In the genomic region with DNA sequence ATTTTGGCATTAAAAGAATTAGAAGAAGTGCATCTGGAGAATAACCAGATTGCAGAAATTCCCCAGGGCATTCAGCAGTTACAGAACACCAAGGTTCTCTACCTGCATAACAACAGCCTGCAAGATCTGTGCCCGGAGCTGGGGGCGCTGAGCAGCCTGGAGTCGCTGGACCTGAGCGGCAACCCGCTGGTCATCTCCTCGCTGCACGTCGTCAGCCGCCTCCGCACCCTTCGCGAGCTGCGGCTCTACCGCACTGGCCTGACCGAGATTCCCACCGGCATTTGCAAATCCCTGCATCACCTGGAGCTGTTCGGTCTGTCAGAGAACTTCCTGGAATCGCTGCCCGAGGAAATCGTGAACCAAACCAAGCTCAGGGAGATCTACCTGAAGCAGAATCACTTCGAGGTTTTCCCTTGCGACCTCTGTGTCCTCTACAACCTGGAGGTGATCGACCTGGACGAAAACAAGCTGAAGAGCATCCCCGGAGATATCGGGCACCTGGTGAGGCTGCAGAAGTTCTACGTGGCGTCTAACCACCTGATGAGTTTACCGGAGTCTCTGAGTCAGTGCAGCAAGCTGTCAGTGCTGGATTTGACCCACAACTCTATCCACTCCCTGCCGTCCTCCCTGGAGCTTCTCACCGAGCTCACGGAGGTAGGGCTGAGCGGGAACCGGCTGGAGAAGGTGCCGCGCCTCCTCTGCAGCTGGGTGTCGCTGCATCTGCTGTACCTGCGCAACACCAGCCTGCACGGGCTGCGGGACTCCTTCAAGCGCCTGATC, we compare ENCODE assay signal across 8 mouse cellular contexts. TPM values are rescaled to one million over a fixed set of nuclear protein-coding genes. Genes with fewer than 3 reads are reported as not detected.
A peak's percentile ranks its signal among the peaks of the same experiment; 100 is the strongest.
DNase-seq lines count a peak whose midpoint lies in the region; ATAC-seq and TF ChIP-seq lines count a peak whose summit lies in the region.

No protein-coding gene starts in this region.

- intact Hi-C loops in heart, postnatal 36 days (cut with DNase I), result no loop called here

- H3K9ac ChIP-seq in heart, embryonic 14.5 days (ENCODE audit: low read length), result peak overlapping the region; percentile 54

- no peak for ATAC-seq in heart, embryonic 14.5 days (ENCODE audit: insufficient number of reproducible peaks, insufficient read depth, low FRiP score, low read depth)
- 0 out of 2 replicates have a peak, but pooled peaks have one; percentile 25 for ATAC-seq in erythroblast, adult 5-6 weeks (replicated peaks; ENCODE audit: low FRiP score, poor library complexity, severe bottlenecking)

- peak overlapping the region; percentile 47 to 50 for H3K4me3 ChIP-seq in heart, embryonic 14.5 days (ENCODE audit: control insufficient read depth in 1 of 2, insufficient read depth in 1 of 2, low read depth in 1 of 2, low read length in 2 of 2)
- H3K4me3 ChIP-seq in lung, adult 2 months (replicated peaks; ENCODE audit: extremely low read depth, low read depth, low read length), result peak overlapping the region; percentile 11
- peak overlapping the region; percentile 12 for H3K4me3 ChIP-seq in olfactory bulb, adult 2 months (ENCODE audit: insufficient read depth, low read depth, low read length)

- peaks cover 6 to 8% of the 10 kb centered on the region in 2 experiments for H3K4me1 ChIP-seq in heart, embryonic 14.5 days (ENCODE audit: control insufficient read depth in 2 of 2, insufficient read depth in 2 of 2, low read length in 2 of 2)
- H3K4me1 ChIP-seq in lung, adult 2 months (ENCODE audit: control insufficient read depth, insufficient read depth, low read length), result peaks cover 10% of the 10 kb centered on the region
- H3K4me1 ChIP-seq in olfactory bulb, adult 2 months (ENCODE audit: control insufficient read depth, insufficient read depth, low read length), result peaks cover 14% of the 10 kb centered on the region

- no peaks in the 10 kb centered on the region for H3K9me3 ChIP-seq in heart, embryonic 14.5 days (ENCODE audit: control insufficient read depth, low read length)

- H3K4me2 ChIP-seq in heart, embryonic 14.5 days (ENCODE audit: low read length), result peak overlapping the region; percentile 97

- WGBS in heart, embryonic 14.5 days, result under 1% methylated on average over 41 of the region's 41 CpGs
- WGBS in lung, adult 2 months, result 2% methylated on average over 41 of the region's 41 CpGs
- WGBS in olfactory bulb, adult 2 months, result 1% methylated on average over 41 of the region's 41 CpGs

- no peaks in the 10 kb centered on the region for H3K36me3 ChIP-seq in heart, embryonic 14.5 days (ENCODE audit: control insufficient read depth, insufficient read depth, low read length)

- no peak for TF ChIP-seq POLR2A in lung, adult 2 months (IDR thresholded peaks at IDR 0.05; ENCODE audit: borderline replicate concordance, extremely low read depth, low read depth, low read length)
- no peak for TF ChIP-seq POLR2A in olfactory bulb, adult 2 months (IDR thresholded peaks at IDR 0.05; ENCODE audit: insufficient read depth, low read depth, low read length)

- peaks cover 28% of the 10 kb centered on the region for H3K27me3 ChIP-seq in heart, embryonic 14.5 days (ENCODE audit: control insufficient read depth, insufficient read depth, low read length)

- H3K27ac ChIP-seq in heart, embryonic 14.5 days (replicated peaks in 1 of 2; ENCODE audit: control insufficient read depth in 1 of 2, insufficient read depth in 1 of 2, low read depth in 2 of 2, low read length in 2 of 2), result no peak overlapping the region
- no peak overlapping the region for H3K27ac ChIP-seq in olfactory bulb, adult 2 months (ENCODE audit: insufficient read depth, low read depth, low read length)

- no peak for TF ChIP-seq CTCF in lung, adult 2 months (IDR thresholded peaks at IDR 0.05; ENCODE audit: insufficient read depth, low read length)
- TF ChIP-seq CTCF in olfactory bulb, adult 2 months (IDR thresholded peaks at IDR 0.05; ENCODE audit: insufficient read depth, low read depth, low read length), result no peak

- DNase-seq in heart, postnatal 36 days, result no peak
- DNase-seq in T-cell, adult 2 months (ENCODE audit: low spot score), result peak; percentile 18
- DNase-seq in kidney, adult 11 months, result peak; percentile 49
- peak; percentile 10 for DNase-seq in lung, adult 2 months
- no peak for DNase-seq in frontal cortex, postnatal 10 days (ENCODE audit: low spot score in 2 of 2)

RNA-seq across cellular contexts. Expression of a gene that starts 2.6 kb away (rescaled TPM):
- polyA plus RNA-seq in heart, embryonic 14.5 days (2014; fragmentation: Nextera tagmentation; extraction: Ambion mirVana), result 0.27 and 0.68 TPM in 2 replicates
- total RNA-seq in heart, postnatal 36 days (2021), result not detected
- not detected in 2 replicates for total RNA-seq in erythroblast, adult 5-6 weeks (2015; ENCODE audit: low replicate concordance)
- total RNA-seq in erythroblast, adult 5-6 weeks (2017; ENCODE audit: low replicate concordance), result not detected in 2 replicates
- 0.34 and 0.79 TPM in 2 replicates for polyA plus RNA-seq in lung, adult 2 months (2012; rRNA removed)
- polyA plus RNA-seq in olfactory bulb, adult 2 months (2012; ENCODE audit: insufficient read depth, insufficient read length, low replicate concordance, missing spikeins), result not detected in 2 replicates

RNA-seq across cellular contexts. Expression of a gene that starts 5.9 kb away (rescaled TPM):
- 0.11 TPM in 1 of 2 replicates, not detected in the other for polyA plus RNA-seq in heart, embryonic 14.5 days (2014; fragmentation: Nextera tagmentation; extraction: Ambion mirVana)
- total RNA-seq in heart, postnatal 36 days (2021), result not detected
- total RNA-seq in erythroblast, adult 5-6 weeks (2015; ENCODE audit: low replicate concordance), result not detected in 2 replicates
- total RNA-seq in erythroblast, adult 5-6 weeks (2017; ENCODE audit: low replicate concordance), result not detected in 2 replicates
- polyA plus RNA-seq in lung, adult 2 months (2012; rRNA removed), result not detected in 2 replicates
- polyA plus RNA-seq in olfactory bulb, adult 2 months (2012; ENCODE audit: insufficient read depth, insufficient read length, low replicate concordance, missing spikeins), result not detected in 2 replicates

RNA-seq across cellular contexts. Expression of a gene that starts 48.4 kb away (rescaled TPM):
- polyA plus RNA-seq in heart, embryonic 14.5 days (2014; fragmentation: Nextera tagmentation; extraction: Ambion mirVana), result 23.4 and 25.9 TPM in 2 replicates
- 10 to 100 TPM; 13.7 to 16.7 TPM for total RNA-seq in heart, postnatal 36 days (2021)
- total RNA-seq in erythroblast, adult 5-6 weeks (2015; ENCODE audit: low replicate concordance), result 15.7 and 22.3 TPM in 2 replicates
- total RNA-seq in erythroblast, adult 5-6 weeks (2017; ENCODE audit: low replicate concordance), result 37.1 and 41.4 TPM in 2 replicates
- polyA plus RNA-seq in lung, adult 2 months (2012; rRNA removed), result 5.5 and 8.6 TPM in 2 replicates
- 87.6 TPM in 1 of 2 replicates, not detected in the other for polyA plus RNA-seq in olfactory bulb, adult 2 months (2012; ENCODE audit: insufficient read depth, insufficient read length, low replicate concordance, missing spikeins)

RNA-seq across cellular contexts. Expression of a gene that starts 49.4 kb away (rescaled TPM):
- polyA plus RNA-seq in heart, embryonic 14.5 days (2014; fragmentation: Nextera tagmentation; extraction: Ambion mirVana), result not detected in 2 replicates
- under 1 TPM; 0.24 to 0.31 TPM for total RNA-seq in heart, postnatal 36 days (2021)
- total RNA-seq in erythroblast, adult 5-6 weeks (2015; ENCODE audit: low replicate concordance), result not detected in 2 replicates
- 0.84 TPM in 1 of 2 replicates, not detected in the other for total RNA-seq in erythroblast, adult 5-6 weeks (2017; ENCODE audit: low replicate concordance)
- 0.35 and 0.78 TPM in 2 replicates for polyA plus RNA-seq in lung, adult 2 months (2012; rRNA removed)
- polyA plus RNA-seq in olfactory bulb, adult 2 months (2012; ENCODE audit: insufficient read depth, insufficient read length, low replicate concordance, missing spikeins), result not detected in 2 replicates

RNA-seq across cellular contexts. Expression of a gene that starts 50.5 kb away (rescaled TPM):
- not detected in 2 replicates for polyA plus RNA-seq in heart, embryonic 14.5 days (2014; fragmentation: Nextera tagmentation; extraction: Ambion mirVana)
- not detected for total RNA-seq in heart, postnatal 36 days (2021)
- 1.3 TPM in 1 of 2 replicates, not detected in the other for total RNA-seq in erythroblast, adult 5-6 weeks (2015; ENCODE audit: low replicate concordance)
- not detected in 2 replicates for total RNA-seq in erythroblast, adult 5-6 weeks (2017; ENCODE audit: low replicate concordance)
- polyA plus RNA-seq in lung, adult 2 months (2012; rRNA removed), result not detected in 2 replicates
- not detected in 2 replicates for polyA plus RNA-seq in olfactory bulb, adult 2 months (2012; ENCODE audit: insufficient read depth, insufficient read length, low replicate concordance, missing spikeins)

Comparison
In these comparisons a context has a peak if more than half of its experiments do, and no peak if none do; other contexts are left out.
1. DNase-seq: peak in T-cell, adult 2 months (single experiment), kidney, adult 11 months (single experiment) and lung, adult 2 months (single experiment); none in heart, postnatal 36 days (0 of 2) and frontal cortex, postnatal 10 days (0 of 2).
2. Peak in every context shown above with its lines, with median percentiles within 50 percentile points of each other: H3K4me3 ChIP-seq.